Mouse (Mus musculus): Measurements from ENCODE around the gene Akap13. TPM values are rescaled to one million over a fixed set of nuclear protein-coding genes. Genes with fewer than 3 reads are reported as not detected.

The Akap13 gene
- total RNA-seq, 1 experiment = 24.6 TPM

DNA sequence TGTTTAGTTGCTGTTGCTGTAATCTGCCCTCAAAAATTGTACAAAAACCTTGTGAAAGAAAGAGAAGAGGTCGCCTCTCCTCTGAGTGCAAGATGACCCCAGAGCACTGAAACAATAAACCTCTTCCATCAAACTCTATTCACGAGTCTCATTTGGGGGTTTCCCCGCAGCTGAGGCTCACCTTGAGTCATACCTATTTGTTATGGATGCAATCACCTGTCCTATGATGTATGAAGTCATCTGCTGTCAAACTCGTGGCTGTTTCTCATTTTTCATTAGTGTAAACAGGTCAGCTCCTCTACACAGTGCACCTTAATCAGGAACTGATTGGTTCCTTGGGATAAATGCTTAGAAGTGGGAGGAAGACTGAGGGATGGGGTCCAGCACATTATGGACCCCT is 345.2 kb downstream of the Akap13 start:
- no peak for DNase-seq (ENCODE audit: low read depth, low spot score)

GRCm38 (mm10) chr7:75801022-75801421 is 345.7 kb downstream of the Akap13 start:
- Histone ChIP-seq H3K4me3 (ENCODE audit: insufficient read depth in 1 of 2, low read depth in 1 of 2, low read length in 2 of 2, poor library complexity in 1 of 2, severe bottlenecking in 1 of 2) (no peak overlapping the region), H3K27ac (ENCODE audit: insufficient read depth, low read depth, low read length, poor library complexity, severe bottlenecking) (peak overlapping the region; percentile 92; the same call in 1 of the 2 replicates), H3K9ac (ENCODE audit: insufficient read depth, low read depth, low read length, poor library complexity, severe bottlenecking) (no peak overlapping the region), H3K36me3 (ENCODE audit: control insufficient read depth, insufficient read depth, low read length, poor library complexity, severe bottlenecking) (no peaks in the 10 kb centered on the region), H3K4me1 (ENCODE audit: control insufficient read depth in 2 of 2, insufficient read depth in 2 of 2, low read length in 2 of 2, poor library complexity in 1 of 2) (peaks cover 2 to 17% of the 10 kb centered on the region in 2 experiments; a peak in 3 of 4 replicates), H3K9me3 (ENCODE audit: control insufficient read depth, insufficient read depth, low read depth, low read length) (peaks cover 7% of the 10 kb centered on the region)
- no peak for TF ChIP-seq MAFK (IDR thresholded peaks at IDR 0.05; ENCODE audit: insufficient read depth, low read depth, low read length)
- TF ChIP-seq HCFC1 (IDR thresholded peaks at IDR 0.05; ENCODE audit: borderline replicate concordance, insufficient read depth, low read length) = no peak
- TF ChIP-seq CHD2 (IDR thresholded peaks at IDR 0.05; ENCODE audit: low read depth, low read length) = no peak
- no peak for TF ChIP-seq ZNF384 (IDR thresholded peaks at IDR 0.05; ENCODE audit: low read depth, low read length)
- no peak for TF ChIP-seq ZC3H11A (IDR thresholded peaks at IDR 0.05; ENCODE audit: borderline replicate concordance, low read depth, low read length)
- no peak for DNase-seq (ENCODE audit: low read depth, low spot score)
- in situ Hi-C loops (cut with MboI; ENCODE audit: low sequenced_read_pairs in 2 of 2, unreplicated experiment in 2 of 2) = no loop called here

More for the DNA sequence above, 345.2 kb downstream of the Akap13 start:
- Histone ChIP-seq H3K36me3 (ENCODE audit: control insufficient read depth, insufficient read depth, low read length, poor library complexity, severe bottlenecking) (no peaks in the 10 kb centered on the region), H3K27ac (ENCODE audit: insufficient read depth, low read depth, low read length, poor library complexity, severe bottlenecking) (no peak overlapping the region; the same call in 1 of the 2 replicates), H3K4me1 (ENCODE audit: control insufficient read depth in 2 of 2, insufficient read depth in 2 of 2, low read length in 2 of 2, poor library complexity in 1 of 2) (peaks cover 2 to 15% of the 10 kb centered on the region in 2 experiments; a peak in 3 of 4 replicates), H3K9ac (ENCODE audit: insufficient read depth, low read depth, low read length, poor library complexity, severe bottlenecking) (no peak overlapping the region), H3K9me3 (ENCODE audit: control insufficient read depth, insufficient read depth, low read depth, low read length) (peaks cover 7% of the 10 kb centered on the region), H3K4me3 (ENCODE audit: insufficient read depth in 1 of 2, low read depth in 1 of 2, low read length in 2 of 2, poor library complexity in 1 of 2, severe bottlenecking in 1 of 2) (no peak overlapping the region)
- in situ Hi-C loops (cut with MboI; ENCODE audit: low sequenced_read_pairs in 2 of 2, unreplicated experiment in 2 of 2) = no loop called here
- no peak for TF ChIP-seq CHD2 (IDR thresholded peaks at IDR 0.05; ENCODE audit: low read depth, low read length)
- TF ChIP-seq HCFC1 (IDR thresholded peaks at IDR 0.05; ENCODE audit: borderline replicate concordance, insufficient read depth, low read length) = no peak
- TF ChIP-seq ZNF384 (IDR thresholded peaks at IDR 0.05; ENCODE audit: low read depth, low read length) = no peak
- TF ChIP-seq MAFK (IDR thresholded peaks at IDR 0.05; ENCODE audit: insufficient read depth, low read depth, low read length) = no peak
- no peak for TF ChIP-seq ZC3H11A (IDR thresholded peaks at IDR 0.05; ENCODE audit: borderline replicate concordance, low read depth, low read length)

DNA sequence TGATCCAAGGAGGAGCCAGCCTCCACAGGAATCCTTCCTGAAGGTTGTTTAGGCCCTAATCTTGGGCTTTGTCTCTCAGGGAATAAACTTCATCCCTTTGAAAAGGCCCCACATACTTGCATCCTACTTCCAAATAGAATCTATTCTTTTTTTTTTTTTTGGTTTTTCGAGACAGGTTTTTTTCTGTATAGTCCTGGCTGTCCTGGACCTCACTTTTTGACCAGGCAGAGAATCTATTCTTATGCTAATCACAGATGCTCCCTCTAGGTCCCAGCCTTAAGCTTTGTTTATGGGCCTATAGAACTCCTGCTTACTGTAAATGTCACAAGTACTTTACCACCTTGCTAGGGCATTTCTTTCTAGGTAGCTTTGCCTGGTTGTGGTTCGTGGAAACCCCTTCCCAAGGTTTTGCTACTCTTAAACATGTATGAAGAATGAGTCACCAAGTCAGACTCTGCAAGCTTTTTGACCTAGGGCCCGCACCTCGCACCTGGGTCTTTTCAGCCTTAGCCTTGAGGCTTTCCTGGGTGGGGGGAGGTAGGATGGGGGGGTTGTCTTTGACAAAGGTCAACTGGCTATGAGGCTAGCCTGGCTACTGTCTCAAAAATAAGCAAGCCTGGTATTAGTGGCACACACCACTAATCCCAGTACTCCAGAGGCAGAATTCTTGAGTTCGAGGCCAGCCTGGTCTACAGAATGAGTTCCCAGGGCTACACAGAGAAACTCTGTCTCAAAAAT is 346.5 kb downstream of the Akap13 start:
- Histone ChIP-seq H3K9me3 (ENCODE audit: control insufficient read depth, insufficient read depth, low read depth, low read length) (peaks cover 7% of the 10 kb centered on the region), H3K27ac (ENCODE audit: insufficient read depth, low read depth, low read length, poor library complexity, severe bottlenecking) (peak overlapping the region; percentile 92; the same call in 1 of the 2 replicates), H3K4me3 (ENCODE audit: insufficient read depth in 1 of 2, low read depth in 1 of 2, low read length in 2 of 2, poor library complexity in 1 of 2, severe bottlenecking in 1 of 2) (no peak overlapping the region), H3K36me3 (ENCODE audit: control insufficient read depth, insufficient read depth, low read length, poor library complexity, severe bottlenecking) (no peaks in the 10 kb centered on the region), H3K9ac (ENCODE audit: insufficient read depth, low read depth, low read length, poor library complexity, severe bottlenecking) (no peak overlapping the region), H3K4me1 (ENCODE audit: control insufficient read depth in 2 of 2, insufficient read depth in 2 of 2, low read length in 2 of 2, poor library complexity in 1 of 2) (peaks cover 2 to 22% of the 10 kb centered on the region in 2 experiments; a peak in 3 of 4 replicates)
- no peak for DNase-seq (ENCODE audit: low read depth, low spot score)
- TF ChIP-seq HCFC1 (IDR thresholded peaks at IDR 0.05; ENCODE audit: borderline replicate concordance, insufficient read depth, low read length) (no peak), ZC3H11A (IDR thresholded peaks at IDR 0.05; ENCODE audit: borderline replicate concordance, low read depth, low read length) (no peak), MAFK (IDR thresholded peaks at IDR 0.05; ENCODE audit: insufficient read depth, low read depth, low read length) (no peak), CHD2 (IDR thresholded peaks at IDR 0.05; ENCODE audit: low read depth, low read length) (0 out of 2 replicates have a peak, but pooled peaks have one; percentile 16), ZNF384 (IDR thresholded peaks at IDR 0.05; ENCODE audit: low read depth, low read length) (peak; percentile 93)
- in situ Hi-C loops (cut with MboI; ENCODE audit: low sequenced_read_pairs in 2 of 2, unreplicated experiment in 2 of 2) = no loop called here

GRCm38 (mm10) chr7:75802887-75803286 is 347.6 kb downstream of the Akap13 start:
- no peak for DNase-seq (ENCODE audit: low read depth, low spot score)
- peaks cover 7% of the 10 kb centered on the region for H3K9me3 ChIP-seq (ENCODE audit: control insufficient read depth, insufficient read depth, low read depth, low read length)
- H3K36me3 ChIP-seq (ENCODE audit: control insufficient read depth, insufficient read depth, low read length, poor library complexity, severe bottlenecking) = no peaks in the 10 kb centered on the region
- peak overlapping the region; percentile 66; the same call in 1 of the 2 replicates for H3K27ac ChIP-seq (ENCODE audit: insufficient read depth, low read depth, low read length, poor library complexity, severe bottlenecking)
- peaks cover 2 to 22% of the 10 kb centered on the region in 2 experiments; a peak in 3 of 4 replicates for H3K4me1 ChIP-seq (ENCODE audit: control insufficient read depth in 2 of 2, insufficient read depth in 2 of 2, low read length in 2 of 2, poor library complexity in 1 of 2)
- TF ChIP-seq ZNF384 (IDR thresholded peaks at IDR 0.05; ENCODE audit: low read depth, low read length) = no peak
- no peak for TF ChIP-seq MAFK (IDR thresholded peaks at IDR 0.05; ENCODE audit: insufficient read depth, low read depth, low read length)
- no peak for TF ChIP-seq ZC3H11A (IDR thresholded peaks at IDR 0.05; ENCODE audit: borderline replicate concordance, low read depth, low read length)
- no peak for TF ChIP-seq HCFC1 (IDR thresholded peaks at IDR 0.05; ENCODE audit: borderline replicate concordance, insufficient read depth, low read length)
- no peak for TF ChIP-seq CHD2 (IDR thresholded peaks at IDR 0.05; ENCODE audit: low read depth, low read length)
- H3K9ac ChIP-seq (ENCODE audit: insufficient read depth, low read depth, low read length, poor library complexity, severe bottlenecking) = no peak overlapping the region
- in situ Hi-C loops (cut with MboI; ENCODE audit: low sequenced_read_pairs in 2 of 2, unreplicated experiment in 2 of 2) = no loop called here
- H3K4me3 ChIP-seq (ENCODE audit: insufficient read depth in 1 of 2, low read depth in 1 of 2, low read length in 2 of 2, poor library complexity in 1 of 2, severe bottlenecking in 1 of 2) = no peak overlapping the region

Other genes with a start within 250 kb of the Akap13 start
- gene Sv2b, start 146.3 kb upstream of the Akap13 start, total RNA-seq (2012; rRNA removed) = 0.27 TPM in 1 of 2 replicates, not detected in the other